Mouse (Mus musculus) heart, embryonic 15.5 days (tissue): Measurements from ENCODE around the gene Il18r1. TPM values are rescaled to one million over a fixed set of nuclear protein-coding genes. Genes with fewer than 3 reads are reported as not detected.

Source experiments
- ATAC-seq: fragments of 200-750 bp; cut with Nextera tagmentation; replicated peaks from 2 replicates; pipeline ENCODE4 v1.8.0; 2017; ENCODE audit warnings: low read depth, moderate TSS enrichment; ENCODE audit not compliant: insufficient number of reproducible peaks, insufficient read depth, low FRiP score
- H3K27ac ChIP-seq: fragments of 300-500 bp; sonication (generic); 2 replicates; pipeline ENCODE4 v1.5.1; 2015; ENCODE audit warnings: mild to moderate bottlenecking, inconsistent platforms
- H3K27me3 ChIP-seq: fragments of 300-500 bp; sonication (generic); 2 replicates; pipeline ENCODE4 v1.6.1; 2015; ENCODE audit warnings: inconsistent platforms
- H3K36me3 ChIP-seq: fragments of 300-500 bp; sonication (generic); 2 replicates; pipeline ENCODE4 v1.6.1; 2015; ENCODE audit warnings: mild to moderate bottlenecking, inconsistent platforms
- H3K4me1 ChIP-seq: fragments of 300-500 bp; sonication (generic); replicated peaks from 2 replicates; pipeline ENCODE4 v1.6.1; 2015; ENCODE audit warnings: inconsistent platforms
- H3K4me2 ChIP-seq: fragments of 300-500 bp; sonication (generic); 2 replicates; pipeline ENCODE4 v1.6.1; 2015; ENCODE audit warnings: inconsistent platforms, mild to moderate bottlenecking, moderate library complexity
- H3K4me3 ChIP-seq: fragments of 300-500 bp; sonication (generic); 2 replicates; pipeline ENCODE4 v1.5.1; 2015; ENCODE audit warnings: mild to moderate bottlenecking, inconsistent platforms
- H3K9ac ChIP-seq: fragments of 300-500 bp; sonication (generic); 2 replicates; pipeline ENCODE4 v1.6.1; 2015; ENCODE audit warnings: mild to moderate bottlenecking, inconsistent platforms
- H3K9me3 ChIP-seq: fragments of 300-500 bp; sonication (generic); replicated peaks from 2 replicates; pipeline ENCODE4 v1.6.1; 2016; ENCODE audit warnings: inconsistent platforms
- WGBS: fragments of 180-500 bp; shearing (Covaris S2); methylation state at CpG from one replicate; pipeline ENCODE4 v1.1.7; 2015; ENCODE audit warnings: mixed read lengths; 5-methylcytosine and 5-hydroxymethylcytosine counted together
- polyA plus RNA-seq: library from polyadenylated mRNA; unstranded; fragments of >200 nt; fragmentation: Nextera tagmentation; extraction: Ambion mirVana; gene quantifications from 2 replicates; pipeline ENCODE4 v1.2.1, GENCODE M21; 2015

The Il18r1 gene
- polyA plus RNA-seq, 1 experiment from 2014 or later, result 0.25 TPM

DNA sequence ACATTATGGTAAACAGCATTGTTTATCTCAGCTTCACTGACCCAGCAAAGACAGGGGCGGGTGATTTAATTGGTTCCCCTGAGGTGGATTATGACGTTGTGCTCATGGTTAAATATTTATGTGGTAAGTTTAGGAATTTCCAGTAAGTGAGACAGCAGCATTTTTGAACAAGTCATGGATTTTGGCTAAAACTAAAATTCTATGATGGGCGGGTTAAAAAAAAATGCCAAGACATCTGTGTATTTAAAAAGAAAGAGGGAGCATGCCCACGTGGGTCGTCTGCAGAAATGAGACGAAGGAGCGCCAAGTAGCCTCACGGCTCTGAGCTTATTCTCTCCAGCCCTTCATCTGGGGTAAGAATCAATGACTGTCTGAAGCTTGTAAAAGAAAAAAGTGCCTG, 25.8 kb upstream of the Il18r1 start:
- Histone ChIP-seq H3K4me1 (no peaks in the 10 kb centered on the region), H3K4me2 (no peak overlapping the region), H3K27ac (no peak overlapping the region), H3K4me3 (no peak overlapping the region), H3K36me3 (no peaks in the 10 kb centered on the region), H3K27me3 (no peaks in the 10 kb centered on the region), H3K9me3 (no peaks in the 10 kb centered on the region), H3K9ac (no peak overlapping the region)
- no peak for ATAC-seq
- 80% methylated on average over 8 of the region's 8 CpGs for WGBS

DNA sequence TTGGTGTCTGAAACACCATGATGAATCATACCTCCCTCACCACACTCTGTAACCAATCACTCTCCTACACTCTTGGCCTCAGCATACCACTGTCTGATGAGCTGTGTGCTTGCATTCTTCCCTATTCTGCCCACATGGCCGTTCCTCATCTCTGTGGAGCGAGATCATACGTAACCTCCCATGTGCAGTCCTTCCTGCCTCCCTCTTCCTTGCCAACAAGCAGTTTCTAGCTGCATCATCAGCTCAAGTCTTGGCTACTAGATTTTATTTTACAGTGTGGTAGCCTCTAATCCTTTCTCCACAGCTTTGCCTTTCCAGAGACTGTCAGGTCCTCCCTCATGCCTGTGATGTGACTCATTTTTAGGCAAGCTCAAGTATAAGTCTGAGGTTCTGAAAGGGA, 20.6 kb upstream of the Il18r1 start:
- Histone ChIP-seq H3K27me3 (no peaks in the 10 kb centered on the region), H3K36me3 (no peaks in the 10 kb centered on the region), H3K27ac (no peak overlapping the region), H3K4me3 (no peak overlapping the region), H3K4me1 (no peaks in the 10 kb centered on the region), H3K4me2 (no peak overlapping the region), H3K9ac (no peak overlapping the region), H3K9me3 (no peaks in the 10 kb centered on the region)
- 63% methylated on average over 3 of the region's 3 CpGs for WGBS
- no peak for ATAC-seq

DNA sequence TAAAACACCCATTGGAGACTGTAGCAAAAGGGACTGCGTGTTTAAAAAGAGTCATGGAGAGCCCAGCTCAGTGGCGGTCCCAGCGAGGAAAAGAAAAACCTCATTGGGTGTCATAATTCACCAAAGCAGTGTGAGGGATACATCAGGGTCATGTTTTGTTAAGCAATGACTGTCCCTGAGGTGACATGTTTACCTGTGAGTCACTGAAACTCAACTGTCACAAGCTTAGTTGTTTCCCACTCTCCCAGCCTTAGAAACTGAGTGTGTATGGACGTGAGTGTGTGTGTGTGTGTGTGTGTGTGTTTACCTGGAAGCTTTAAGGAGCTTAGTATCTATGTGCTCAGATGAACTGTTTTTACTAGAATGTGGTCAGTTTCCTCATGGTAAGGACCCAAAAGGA, 2.0 kb downstream of the Il18r1 start:
- WGBS, result 83% methylated on average over 4 of the region's 4 CpGs
- Histone ChIP-seq H3K36me3 (no peaks in the 10 kb centered on the region), H3K4me1 (no peaks in the 10 kb centered on the region), H3K9ac (no peak overlapping the region), H3K4me2 (no peak overlapping the region), H3K27me3 (no peaks in the 10 kb centered on the region), H3K27ac (no peak overlapping the region), H3K4me3 (no peak overlapping the region), H3K9me3 (no peaks in the 10 kb centered on the region)
- ATAC-seq, result no peak

DNA sequence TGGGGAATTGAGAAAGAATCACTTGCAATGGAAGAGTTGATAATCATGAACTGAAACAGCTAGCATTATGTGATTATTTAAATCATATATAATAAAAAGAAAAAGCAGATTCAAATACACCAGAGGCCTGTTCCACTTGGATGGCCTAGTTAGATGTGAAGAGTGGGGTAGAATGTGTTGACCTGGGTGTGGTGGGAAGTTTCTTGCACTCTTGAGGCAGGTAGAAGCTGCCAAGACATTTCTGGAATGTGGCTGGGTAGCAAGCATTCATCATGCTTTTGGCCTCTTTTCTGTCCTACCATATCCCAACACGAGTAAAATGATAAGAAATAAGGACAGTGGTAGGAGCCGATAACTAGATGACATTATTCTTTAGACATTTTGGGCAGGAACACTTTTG, 3.5 kb downstream of the Il18r1 start:
- H3K4me1 ChIP-seq, result no peaks in the 10 kb centered on the region
- no peaks in the 10 kb centered on the region for H3K9me3 ChIP-seq
- ATAC-seq, result no peak
- 43% methylated on average over 2 of the region's 2 CpGs for WGBS
- H3K36me3 ChIP-seq, result no peaks in the 10 kb centered on the region
- H3K27me3 ChIP-seq, result no peaks in the 10 kb centered on the region
- H3K4me3 ChIP-seq, result no peak overlapping the region
- no peak overlapping the region for H3K4me2 ChIP-seq
- H3K9ac ChIP-seq, result no peak overlapping the region
- H3K27ac ChIP-seq, result no peak overlapping the region

DNA sequence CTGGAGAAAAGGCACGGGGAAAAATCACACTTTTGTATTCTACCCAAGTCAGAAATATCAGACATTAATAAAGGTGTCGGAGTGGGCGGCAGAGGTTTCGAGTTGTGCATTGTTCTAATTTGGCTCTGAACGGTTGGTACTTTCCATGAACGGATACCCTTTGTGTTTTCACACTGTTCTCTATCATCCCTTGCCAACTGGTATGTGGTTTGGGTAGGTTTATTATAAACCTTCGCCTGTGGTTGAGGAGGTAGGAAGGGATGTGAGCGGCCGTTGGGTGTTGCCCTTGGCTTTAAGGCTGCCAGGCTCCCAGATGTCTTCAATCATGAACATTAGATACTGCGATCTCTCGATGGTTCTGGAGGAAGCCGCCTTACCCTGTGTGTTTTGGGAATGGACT, 4.5 kb downstream of the Il18r1 start:
- H3K9me3 ChIP-seq, result no peaks in the 10 kb centered on the region
- 76% methylated on average over 12 of the region's 12 CpGs for WGBS
- no peaks in the 10 kb centered on the region for H3K27me3 ChIP-seq
- H3K4me1 ChIP-seq, result no peaks in the 10 kb centered on the region
- 0 out of 2 replicates have a peak, but pooled peaks have one; percentile 7 for ATAC-seq
- no peaks in the 10 kb centered on the region for H3K36me3 ChIP-seq
- H3K27ac ChIP-seq, result no peak overlapping the region
- H3K9ac ChIP-seq, result no peak overlapping the region
- H3K4me3 ChIP-seq, result no peak overlapping the region
- no peak overlapping the region for H3K4me2 ChIP-seq

DNA sequence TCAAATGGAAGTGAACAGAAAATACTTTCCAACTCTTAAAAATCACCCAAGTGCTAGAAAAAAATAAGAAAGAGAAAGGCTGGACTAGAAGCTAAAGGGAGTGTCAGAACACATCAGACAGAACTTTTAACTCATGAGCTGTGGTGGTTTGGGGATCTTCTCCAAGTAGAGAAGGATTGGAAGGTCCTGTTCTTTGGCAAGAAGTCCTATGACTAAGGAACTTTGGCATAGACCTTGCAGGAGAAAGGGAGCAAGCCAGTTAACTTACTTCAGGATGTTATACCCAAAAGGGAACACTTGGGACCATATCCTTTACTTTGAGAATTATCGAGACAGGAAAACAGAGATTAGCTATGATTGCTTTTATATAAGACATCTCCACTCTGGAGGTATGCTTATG, 7.0 kb downstream of the Il18r1 start:
- 83% methylated on average over 1 of the region's 1 CpGs for WGBS
- ATAC-seq, result no peak

DNA sequence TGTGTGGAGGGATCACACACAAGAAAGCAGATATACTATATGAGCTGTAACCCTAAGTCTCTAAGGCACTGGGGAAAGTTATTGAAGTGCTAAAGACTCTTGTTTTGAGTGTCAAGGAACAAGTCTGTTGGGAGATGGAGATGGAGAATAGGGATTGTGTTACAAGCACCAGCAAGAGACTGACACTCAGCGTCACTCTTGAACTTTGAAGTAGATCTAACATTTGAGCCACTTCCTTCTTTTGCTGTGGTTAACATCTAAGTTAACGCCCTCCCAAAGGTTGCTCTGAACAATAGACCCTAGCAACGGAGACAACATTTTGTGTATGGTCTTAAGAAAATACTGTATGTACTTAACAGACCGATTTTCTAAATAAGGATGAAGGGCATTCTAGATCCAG, 8.3 kb downstream of the Il18r1 start:
- H3K27ac ChIP-seq, result no peak overlapping the region
- H3K4me2 ChIP-seq, result no peak overlapping the region
- H3K9me3 ChIP-seq, result no peaks in the 10 kb centered on the region
- H3K36me3 ChIP-seq, result no peaks in the 10 kb centered on the region
- no peak for ATAC-seq
- H3K27me3 ChIP-seq, result no peaks in the 10 kb centered on the region
- H3K4me3 ChIP-seq, result no peak overlapping the region
- H3K4me1 ChIP-seq, result no peaks in the 10 kb centered on the region
- H3K9ac ChIP-seq, result no peak overlapping the region
- 75% methylated on average over 4 of the region's 4 CpGs for WGBS

More for the DNA sequence above, 7.0 kb downstream of the Il18r1 start:
- H3K27me3 ChIP-seq, result no peaks in the 10 kb centered on the region
- H3K4me3 ChIP-seq, result no peak overlapping the region
- no peaks in the 10 kb centered on the region for H3K36me3 ChIP-seq
- H3K4me2 ChIP-seq, result no peak overlapping the region
- no peak overlapping the region for H3K9ac ChIP-seq
- H3K4me1 ChIP-seq, result no peaks in the 10 kb centered on the region
- no peak overlapping the region for H3K27ac ChIP-seq
- no peaks in the 10 kb centered on the region for H3K9me3 ChIP-seq

DNA sequence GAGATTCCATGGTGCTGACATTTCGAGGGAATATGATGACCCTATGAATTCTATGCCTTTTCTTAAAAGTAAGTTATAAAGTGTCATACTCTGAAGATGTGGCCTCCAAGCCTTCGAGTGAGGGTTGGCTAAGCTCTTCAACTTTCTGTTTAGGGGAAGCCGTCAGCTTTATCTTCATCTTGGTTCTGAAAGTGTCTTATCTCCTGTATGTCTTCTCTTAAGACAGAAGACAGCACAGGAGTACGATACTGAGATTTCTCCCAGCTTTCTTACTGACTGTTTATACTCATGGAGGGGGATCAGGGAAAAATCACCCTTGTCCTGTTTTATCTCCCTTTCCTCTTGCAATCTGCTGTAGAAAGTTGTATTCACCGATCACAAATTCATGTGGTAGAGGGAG, 9.0 kb downstream of the Il18r1 start:
- no peak overlapping the region for H3K27ac ChIP-seq
- no peak overlapping the region for H3K4me3 ChIP-seq
- H3K27me3 ChIP-seq, result no peaks in the 10 kb centered on the region
- H3K4me1 ChIP-seq, result no peaks in the 10 kb centered on the region
- no peak for ATAC-seq
- H3K9ac ChIP-seq, result no peak overlapping the region
- no peaks in the 10 kb centered on the region for H3K36me3 ChIP-seq
- no peaks in the 10 kb centered on the region for H3K9me3 ChIP-seq
- H3K4me2 ChIP-seq, result no peak overlapping the region
- WGBS, result 51% methylated on average over 5 of the region's 5 CpGs

DNA sequence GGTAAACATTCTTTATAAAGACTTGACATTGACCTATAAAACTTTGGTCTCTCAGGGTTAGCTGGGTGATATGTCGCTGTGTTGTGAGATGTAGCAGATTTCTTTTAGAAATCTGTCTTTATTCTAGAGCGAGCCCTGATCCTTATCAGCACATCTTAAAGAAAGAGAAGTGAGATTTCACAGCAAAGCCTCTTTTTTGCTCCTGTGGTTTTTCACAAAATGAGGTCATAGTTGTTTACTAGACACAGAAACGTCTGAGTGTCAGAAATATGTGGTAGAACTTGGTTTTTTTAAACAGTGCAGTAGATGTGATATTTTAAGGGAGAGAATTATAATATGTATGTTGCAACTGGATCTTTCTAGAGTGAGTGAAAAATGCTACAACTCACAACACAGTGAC, 10.3 kb downstream of the Il18r1 start:
- WGBS, result 52% methylated on average over 3 of the region's 3 CpGs

DNA sequence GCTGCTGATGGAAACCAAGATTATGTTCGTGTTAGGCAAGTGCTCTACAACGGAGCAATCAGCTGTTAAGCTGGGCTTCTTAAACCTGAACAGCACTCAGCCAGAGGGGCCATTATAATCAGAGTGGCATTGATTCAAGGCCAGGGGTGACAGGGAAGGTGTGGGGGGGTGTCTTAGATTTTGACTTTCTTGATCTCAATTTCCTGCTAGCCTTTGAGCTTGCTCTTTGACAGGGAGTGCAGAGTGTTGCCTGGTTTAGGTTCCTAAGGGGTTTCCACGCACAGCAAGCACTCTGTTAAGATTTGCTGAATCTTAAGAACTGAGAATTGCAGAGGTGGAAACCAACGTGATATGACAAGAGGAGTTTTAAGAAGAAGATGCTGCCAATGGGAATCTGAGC, 11.4 kb downstream of the Il18r1 start:
- Histone ChIP-seq H3K9ac (no peak overlapping the region), H3K4me3 (no peak overlapping the region), H3K9me3 (no peaks in the 10 kb centered on the region), H3K27me3 (no peaks in the 10 kb centered on the region), H3K27ac (no peak overlapping the region), H3K4me2 (no peak overlapping the region), H3K36me3 (no peaks in the 10 kb centered on the region), H3K4me1 (no peaks in the 10 kb centered on the region)
- WGBS, result 56% methylated on average over 4 of the region's 4 CpGs
- no peak for ATAC-seq

More for the DNA sequence above, 10.3 kb downstream of the Il18r1 start:
- no peak overlapping the region for H3K4me2 ChIP-seq
- H3K4me1 ChIP-seq, result no peaks in the 10 kb centered on the region
- ATAC-seq, result no peak
- H3K27ac ChIP-seq, result no peak overlapping the region
- H3K4me3 ChIP-seq, result no peak overlapping the region
- H3K36me3 ChIP-seq, result no peaks in the 10 kb centered on the region
- no peaks in the 10 kb centered on the region for H3K9me3 ChIP-seq
- H3K27me3 ChIP-seq, result no peaks in the 10 kb centered on the region
- H3K9ac ChIP-seq, result no peak overlapping the region

DNA sequence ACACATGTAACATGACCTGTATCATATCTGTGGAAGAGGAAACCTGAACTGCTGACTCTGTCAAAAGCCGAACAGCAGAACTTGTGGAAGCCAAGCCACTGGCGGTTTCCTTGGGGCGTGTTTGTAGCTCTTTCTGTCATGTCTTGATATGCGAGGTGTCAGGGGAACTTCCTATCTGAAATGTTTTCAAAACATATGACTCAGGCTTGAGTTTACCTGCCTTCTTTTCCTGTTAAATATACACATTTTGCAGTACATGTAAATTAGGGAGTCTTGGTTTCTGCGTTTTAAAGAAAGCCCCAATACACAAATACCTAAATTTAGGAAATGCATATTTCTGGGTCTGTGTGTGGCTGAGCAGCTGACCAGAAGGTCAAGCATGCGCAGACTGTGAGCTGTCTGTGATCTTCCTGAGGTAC, 14.2 kb downstream of the Il18r1 start:
- Histone ChIP-seq H3K4me3 (no peak overlapping the region), H3K27ac (no peak overlapping the region), H3K27me3 (no peaks in the 10 kb centered on the region), H3K9me3 (no peaks in the 10 kb centered on the region), H3K4me2 (no peak overlapping the region), H3K4me1 (no peaks in the 10 kb centered on the region), H3K36me3 (no peaks in the 10 kb centered on the region), H3K9ac (no peak overlapping the region)
- no peak for ATAC-seq
- WGBS, result 51% methylated on average over 6 of the region's 6 CpGs

DNA sequence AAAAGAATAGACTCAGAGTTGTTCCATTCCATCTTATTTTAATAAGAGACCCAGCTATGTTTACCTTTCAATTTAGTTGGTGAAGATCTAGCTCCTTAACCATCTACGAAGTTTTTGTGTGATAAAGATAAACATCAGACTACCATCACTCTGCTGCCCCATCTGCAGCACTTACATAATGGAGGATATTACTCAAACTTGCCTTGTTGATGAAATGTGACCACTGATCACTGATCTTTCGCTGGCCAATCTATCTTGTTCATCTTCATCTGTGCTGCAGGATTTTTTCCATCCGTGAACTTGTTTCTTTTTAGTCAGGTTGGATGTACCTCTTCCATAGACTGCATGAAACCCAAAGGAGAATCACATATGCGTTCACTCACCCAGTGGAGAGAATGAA, 29.2 kb downstream of the Il18r1 start:
- H3K9ac ChIP-seq, result no peak overlapping the region
- H3K9me3 ChIP-seq, result no peaks in the 10 kb centered on the region
- no peaks in the 10 kb centered on the region for H3K36me3 ChIP-seq
- no peaks in the 10 kb centered on the region for H3K4me1 ChIP-seq
- no peaks in the 10 kb centered on the region for H3K27me3 ChIP-seq
- no peak overlapping the region for H3K4me2 ChIP-seq
- H3K4me3 ChIP-seq, result no peak overlapping the region
- H3K27ac ChIP-seq, result no peak overlapping the region
- WGBS, result 80% methylated on average over 4 of the region's 4 CpGs
- ATAC-seq, result no peak
